In genomic region chr10:87020711-87021110, GRCm38 (mm10) we compare ENCODE assay signal across 8 mouse cellular contexts. TPM values are rescaled to one million over a fixed set of nuclear protein-coding genes. Genes with fewer than 3 reads are reported as not detected.
A peak's percentile ranks its signal among the peaks of the same experiment; 100 is the strongest.
DNase-seq lines count a peak whose midpoint lies in the region; TF ChIP-seq lines count a peak whose summit lies in the region.

No protein-coding gene starts in this region.

- no peak for TF ChIP-seq POLR2A in ES-Bruce4 (IDR thresholded peaks at IDR 0.05; ENCODE audit: insufficient read depth, low read length)

- no peak for TF ChIP-seq EP300 in ES-Bruce4 (IDR thresholded peaks at IDR 0.05; ENCODE audit: insufficient read depth, low read depth, low read length)

- no peak overlapping the region for H3K4me3 ChIP-seq in ES-Bruce4 (ENCODE audit: low read depth, low read length)
- H3K4me3 ChIP-seq in layer of hippocampus, adult 2 months = no peak overlapping the region

- H3K36me3 ChIP-seq in ES-Bruce4 (ENCODE audit: control insufficient read depth, insufficient read depth, low read length, poor library complexity, severe bottlenecking) = no peaks in the 10 kb centered on the region

- peak; percentile 23 for TF ChIP-seq CTCF in ES-Bruce4 (IDR thresholded peaks at IDR 0.05; ENCODE audit: low read depth, low read length)
- peak; percentile 60 for TF ChIP-seq CTCF in layer of hippocampus, adult 2 months (conservative IDR thresholded peaks at IDR 0.05)

- H3K27me3 ChIP-seq in ES-Bruce4 (ENCODE audit: control insufficient read depth, insufficient read depth, low read length, poor library complexity, severe bottlenecking) = no peaks in the 10 kb centered on the region

- H3K9ac ChIP-seq in ES-Bruce4 (ENCODE audit: low read depth, poor library complexity, severe bottlenecking) = no peak overlapping the region

- no peaks in the 10 kb centered on the region for H3K4me1 ChIP-seq in ES-Bruce4 (ENCODE audit: control insufficient read depth, insufficient read depth, low read length)

- H3K27ac ChIP-seq in ES-Bruce4 (ENCODE audit: insufficient read depth, low read length) = no peak overlapping the region
- H3K27ac ChIP-seq in layer of hippocampus, adult 2 months = no peak overlapping the region

- DNase-seq in kidney, adult 18-20 months = peak; percentile 12
- DNase-seq in kidney, adult 11 months = no peak
- peak; percentile 82 for DNase-seq in adrenal gland, postnatal 14 days
- peak; percentile 2 for DNase-seq in fibroblast of lung, adult 2 months (ENCODE audit: low read depth)
- peak in 1 of 2 experiments; percentile 70 for DNase-seq in layer of hippocampus, adult 2 months (ENCODE audit: low spot score in 2 of 2)
- peak; percentile 45 to 49 for DNase-seq in lung, postnatal 4 days
- no peak for DNase-seq in spleen, adult 12 weeks (ENCODE audit: low spot score)

- H3K9me3 ChIP-seq in ES-Bruce4 (replicated peaks; ENCODE audit: control insufficient read depth, insufficient read depth, low read length, poor library complexity, severe bottlenecking) = no peaks in the 10 kb centered on the region

RNA-seq across cellular contexts. Expression of gene Stab2, which starts 12.9 kb away (rescaled TPM):
- not detected in 2 replicates for polyA plus RNA-seq in ES-Bruce4 (2011; ENCODE audit: insufficient read depth, insufficient read length, low read depth, missing spikeins)
- 13.3 and 13.7 TPM in 2 replicates for total RNA-seq in adrenal gland, postnatal 14 days (2021)
- under 1 TPM; 0.54 to 0.61 TPM for total RNA-seq in layer of hippocampus, adult 2 months (2021)

RNA-seq across cellular contexts. Expression of gene 1700113H08Rik, which starts 37.1 kb away (rescaled TPM):
- polyA plus RNA-seq in ES-Bruce4 (2011; ENCODE audit: insufficient read depth, insufficient read length, low read depth, missing spikeins) = not detected in 2 replicates
- not detected in 2 replicates for total RNA-seq in adrenal gland, postnatal 14 days (2021)
- not detected for total RNA-seq in layer of hippocampus, adult 2 months (2021)

Comparison
In these comparisons a context has a peak if more than half of its experiments do, and no peak if none do; other contexts are left out.
1. DNase-seq: peak in kidney, adult 18-20 months (single experiment), adrenal gland, postnatal 14 days (single experiment), fibroblast of lung, adult 2 months (single experiment) and lung, postnatal 4 days (2 of 2); none in kidney, adult 11 months (single experiment) and spleen, adult 12 weeks (single experiment).